Mouse (Mus musculus) forebrain, embryonic 14.5 days (tissue): ENCODE measurements around the gene Rnaseh2a. TPM values are rescaled to one million over a fixed set of nuclear protein-coding genes. Genes with fewer than 3 reads are reported as not detected.
"Not testable (repeated sequence)": the region's sequence is repeated elsewhere in the genome, so short reads cannot be mapped to it uniquely, and the experiment has no call there.

ENCODE experiments used
- ATAC-seq: fragments of 200-750 bp; cut with Nextera tagmentation; 2 replicates; pipeline ENCODE4 v1.8.0; 2017; ENCODE audit warnings: mild to moderate bottlenecking, moderate library complexity
- DNase-seq: peaks from one replicate; pipeline ENCODE4 v3.0.0-alpha.2; 2015; ENCODE audit warnings: low spot score
- H3K27ac ChIP-seq: fragments of 300-500 bp; sonication (generic); 2 replicates; pipeline ENCODE4 v1.5.1; 2014; ENCODE audit warnings: low read depth, mild to moderate bottlenecking, control low read depth, low read length, moderate library complexity
- H3K27me3 ChIP-seq: fragments of 300-500 bp; sonication (generic); replicated peaks from 2 replicates; pipeline ENCODE4 v1.6.1; 2014; ENCODE audit warnings: low read length, control low read depth, mixed read lengths; ENCODE audit not compliant: control insufficient read depth, insufficient read depth
- H3K36me3 ChIP-seq: fragments of 300-500 bp; sonication (generic); 2 replicates; pipeline ENCODE4 v1.6.1; 2014; ENCODE audit warnings: low read length, control low read depth; ENCODE audit not compliant: control insufficient read depth, insufficient read depth
- H3K4me1 ChIP-seq: fragments of 300-500 bp; sonication (generic); 2 replicates; pipeline ENCODE4 v1.6.1; 2014; ENCODE audit warnings: antibody characterized with exemption, low read length, control low read depth; ENCODE audit not compliant: control insufficient read depth, insufficient read depth
- H3K4me2 ChIP-seq: fragments of 300-500 bp; sonication (generic); 2 replicates; pipeline ENCODE4 v1.6.1; 2014; ENCODE audit warnings: mild to moderate bottlenecking, control low read depth, low read length
- H3K4me3 ChIP-seq: fragments of 300-500 bp; sonication (generic); 2 replicates; pipeline ENCODE4 v1.5.1; 2014; ENCODE audit warnings: low read depth, low read length, control low read depth
- H3K9ac ChIP-seq: fragments of 300-500 bp; sonication (generic); 2 replicates; pipeline ENCODE4 v1.6.1; 2014; ENCODE audit warnings: mild to moderate bottlenecking, low read length, control low read depth, moderate library complexity
- H3K9me3 ChIP-seq: fragments of 300-500 bp; sonication (generic); replicated peaks from 2 replicates; pipeline ENCODE4 v1.6.1; 2016; ENCODE audit warnings: low read length, control low read depth, mixed read lengths; ENCODE audit not compliant: control insufficient read depth
- WGBS: fragments of 180-500 bp; shearing (Covaris S2); extraction: QIAGEN DNeasy Blood & Tissue Kit; methylation state at CpG from one replicate; pipeline ENCODE4 v1.1.7; 2014; 5-methylcytosine and 5-hydroxymethylcytosine counted together
- microRNA-seq: library from miRNA; unstranded; fragments of <30 nt; microRNA quantifications from one replicate; pipeline ENCODE4, GENCODE M21; 2016
- polyA plus RNA-seq: library from polyadenylated mRNA; unstranded; fragments of >200 nt; fragmentation: Nextera tagmentation; extraction: Ambion mirVana; gene quantifications from 2 replicates; pipeline ENCODE4 v1.2.1, GENCODE M21; 2014

Rnaseh2a gene
- polyA plus RNA-seq, 1 experiment from 2014 or later: 111 TPM

DNA sequence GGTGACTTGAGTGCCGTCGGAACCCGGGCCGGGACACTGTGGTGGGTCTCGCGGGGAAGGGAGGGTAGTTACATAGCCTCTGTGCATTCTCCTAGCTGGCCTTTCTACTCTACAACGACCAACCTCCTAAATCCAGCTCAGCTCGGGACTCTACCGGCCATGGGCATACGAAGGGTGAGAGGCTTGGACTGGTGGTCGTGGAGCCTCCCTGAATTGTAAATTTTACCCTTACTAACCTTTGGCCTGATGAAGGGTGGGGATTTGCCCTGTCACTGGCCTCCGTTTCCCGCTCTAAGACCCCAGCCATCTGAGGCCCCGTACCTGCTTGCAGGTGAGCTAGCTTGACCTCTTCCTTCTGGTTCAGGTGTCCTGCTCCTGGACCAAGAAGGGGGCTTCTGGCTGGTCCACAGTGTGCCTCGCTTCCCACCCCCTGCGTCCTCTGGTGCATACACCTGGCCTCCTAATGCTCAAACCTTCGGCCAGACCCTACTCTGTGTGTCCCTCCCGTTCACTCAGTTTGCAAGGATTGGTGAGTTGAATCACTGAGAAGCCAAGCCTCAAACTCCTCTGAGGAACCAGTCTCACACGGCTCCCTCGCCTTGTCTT is 60.3 kb downstream of the Rnaseh2a start:
- 50% methylated on average over 20 of the region's 20 CpGs for WGBS
- peaks cover 15% of the 10 kb centered on the region for H3K4me1 ChIP-seq
- H3K4me2 ChIP-seq: peak overlapping the region; percentile 72
- peak; percentile 8; the same call in 1 of the 2 replicates for ATAC-seq
- 0 out of 2 replicates have a peak, but pooled peaks cover 4% of the 10 kb centered on the region for H3K9me3 ChIP-seq
- H3K27me3 ChIP-seq: peaks cover 13% of the 10 kb centered on the region
- peak overlapping the region; percentile 39 for H3K4me3 ChIP-seq
- DNase-seq: no peak
- peaks cover 38% of the 10 kb centered on the region for H3K36me3 ChIP-seq
- no peak overlapping the region for H3K27ac ChIP-seq
- peak overlapping the region; percentile 61 for H3K9ac ChIP-seq

DNA sequence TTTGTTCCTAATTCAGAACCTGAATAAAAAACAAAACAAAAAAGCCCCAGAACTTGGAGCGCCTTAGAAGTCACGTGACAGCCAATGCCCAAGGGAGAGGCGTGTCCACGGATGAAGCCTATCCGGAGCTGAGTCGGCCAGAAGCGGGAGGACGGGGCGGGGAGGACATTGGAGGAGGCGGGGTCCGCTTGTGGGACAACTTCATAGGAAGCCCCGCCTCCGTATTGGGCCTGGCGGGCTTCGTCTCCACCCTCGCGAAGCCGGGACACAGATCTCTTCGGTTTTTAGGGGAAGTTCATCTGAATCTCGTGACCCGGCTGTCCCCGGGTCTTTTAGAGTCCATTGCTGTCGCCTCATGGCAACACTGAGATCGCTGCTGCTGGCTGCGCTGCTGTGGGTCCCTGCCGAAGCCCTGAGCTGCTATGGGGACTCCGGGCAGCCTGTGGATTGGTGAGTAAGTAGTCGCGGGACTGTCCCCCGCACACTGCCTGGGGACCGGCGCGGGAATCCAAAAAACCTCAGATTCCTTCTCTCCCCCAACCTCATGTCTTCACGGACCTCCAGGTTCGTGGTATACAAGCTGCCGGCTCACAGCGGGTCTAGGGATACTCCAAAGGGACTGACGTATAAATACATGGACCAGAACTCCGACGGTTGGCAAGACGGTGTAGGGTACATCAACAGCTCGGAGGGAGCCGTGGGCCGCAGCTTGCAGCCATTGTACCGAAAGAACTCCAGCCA is 61.0 kb downstream of the Rnaseh2a start, which contains the start of gene Dnase2a:
Gene Dnase2a (plus strand): TSS at position 140 of the 741 bp plus-strand sequence.
- peaks cover 33% of the 10 kb centered on the region for H3K36me3 ChIP-seq
- peak within 1 kb of the TSS; percentile 72 for H3K4me2 ChIP-seq
- peak within 1 kb of the TSS; percentile 61 for H3K9ac ChIP-seq
- H3K9me3 ChIP-seq: no peaks in the 10 kb centered on the region
- H3K27me3 ChIP-seq: peaks cover 8% of the 10 kb centered on the region; the same call in 1 of the 2 replicates
- ATAC-seq: peak; percentile 86
- peaks cover 15% of the 10 kb centered on the region for H3K4me1 ChIP-seq
- peak; percentile 96 for DNase-seq
- H3K27ac ChIP-seq: 0 out of 2 replicates have a peak within 1 kb of the TSS, but pooled peaks have one; percentile 33
- WGBS: under 1% methylated on average over 45 of the region's 45 CpGs
- H3K4me3 ChIP-seq: peak within 1 kb of the TSS; percentile 39

DNA sequence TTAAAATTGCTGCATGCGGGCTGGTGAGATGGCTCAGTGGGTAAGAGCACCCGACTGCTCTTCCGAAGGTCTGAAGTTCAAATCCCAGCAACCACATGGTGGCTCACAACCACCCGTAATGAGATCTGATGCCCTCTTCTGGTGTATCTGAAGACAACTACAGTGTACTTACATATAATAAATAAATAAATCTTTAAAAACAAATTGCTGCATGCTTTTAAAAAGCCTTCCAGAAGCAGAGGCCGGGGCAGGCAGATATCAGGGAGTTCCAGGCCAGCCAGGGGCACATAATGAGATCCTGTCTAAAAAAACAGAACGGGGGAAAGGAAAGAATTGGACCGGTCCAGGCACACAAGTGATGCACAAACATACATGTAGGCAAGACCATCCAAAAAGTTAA is 61.6 kb downstream of the Rnaseh2a start:
- ATAC-seq, H3K9ac ChIP-seq, H3K27ac ChIP-seq, H3K9me3 ChIP-seq, DNase-seq, H3K27me3 ChIP-seq: not testable (repeated sequence)
- 30% methylated on average over 7 of the region's 7 CpGs for WGBS
- Histone ChIP-seq H3K4me2 (peak overlapping the region; percentile 72), H3K4me3 (peak overlapping the region; percentile 39), H3K4me1 (peaks cover 14% of the 10 kb centered on the region), H3K36me3 (peaks cover 30% of the 10 kb centered on the region)

DNA sequence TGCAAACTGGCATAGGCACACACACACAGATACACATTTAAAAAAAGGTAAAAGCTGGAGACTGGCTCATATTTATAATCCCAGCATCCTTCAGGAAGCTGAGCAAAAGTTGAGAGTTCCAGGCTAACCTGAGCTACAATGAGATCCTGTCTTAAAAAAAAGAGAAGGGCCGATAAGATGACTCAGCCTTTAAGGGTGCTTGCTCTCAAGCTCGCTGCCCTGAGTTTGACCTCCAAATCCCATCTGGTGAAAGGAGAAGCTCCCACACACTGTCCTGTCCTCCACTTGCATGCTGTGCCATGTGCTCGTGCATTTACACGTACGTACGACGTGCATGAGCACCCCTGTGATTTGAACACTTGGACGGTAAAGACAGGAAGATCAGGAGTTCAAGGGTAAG is 62.1 kb downstream of the Rnaseh2a start:
- WGBS: 82% methylated on average over 8 of the region's 8 CpGs
- Histone ChIP-seq H3K27ac (no peak overlapping the region), H3K4me2 (no peak overlapping the region), H3K9me3 (no peaks in the 10 kb centered on the region), H3K4me1 (peaks cover 13% of the 10 kb centered on the region), H3K27me3 (no peaks in the 10 kb centered on the region; the same call in 1 of the 2 replicates), H3K36me3 (peaks cover 25% of the 10 kb centered on the region), H3K9ac (no peak overlapping the region), H3K4me3 (no peak overlapping the region)
- ATAC-seq: no peak
- DNase-seq: no peak

DNA sequence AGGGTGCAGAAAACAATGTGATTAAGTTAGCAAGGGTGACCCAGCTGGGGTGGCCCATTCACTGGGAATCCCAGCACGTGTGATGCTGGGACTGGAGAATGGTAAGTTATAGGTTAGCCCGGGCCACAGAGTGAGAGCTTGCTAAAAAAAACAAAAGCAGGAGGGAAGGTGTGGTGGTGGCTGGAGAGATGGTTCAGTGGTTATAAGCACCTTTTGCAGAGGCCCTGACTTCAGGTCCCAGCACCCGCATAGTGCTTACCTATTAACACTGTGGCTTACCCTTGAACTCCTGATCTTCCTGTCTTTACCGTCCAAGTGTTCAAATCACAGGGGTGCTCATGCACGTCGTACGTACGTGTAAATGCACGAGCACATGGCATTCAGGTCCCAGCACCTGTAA is 62.5 kb downstream of the Rnaseh2a start:
- Histone ChIP-seq H3K4me3 (no peak overlapping the region), H3K27ac (no peak overlapping the region), H3K4me1 (peaks cover 14% of the 10 kb centered on the region), H3K9ac (no peak overlapping the region), H3K27me3 (no peaks in the 10 kb centered on the region), H3K36me3 (peaks cover 21% of the 10 kb centered on the region), H3K4me2 (no peak overlapping the region), H3K9me3 (no peaks in the 10 kb centered on the region)
- DNase-seq (no peak), ATAC-seq (no peak)
- WGBS: 95% methylated on average over 9 of the region's 9 CpGs

Small RNAs within 50 kb of the gene (microRNA-seq; reads per million reads assigned to microRNA genes)
- gene Gm24197: not detected

Other genes with a start within 250 kb of the Rnaseh2a start
- 1.5 and 1.7 TPM in 2 replicates for gene G430095P16Rik, start 246.8 kb downstream of the Rnaseh2a start, polyA plus RNA-seq
- gene Nfix, start 169.4 kb downstream of the Rnaseh2a start, polyA plus RNA-seq: 237 and 318 TPM in 2 replicates
- gene Dand5, start 146.9 kb downstream of the Rnaseh2a start, polyA plus RNA-seq: 8.6 and 9.4 TPM in 2 replicates
- gene Gadd45gip1, start 138.2 kb downstream of the Rnaseh2a start, polyA plus RNA-seq: 35.2 and 41.3 TPM in 2 replicates
- 87.3 and 88.1 TPM in 2 replicates for gene Rad23a, start 129.1 kb downstream of the Rnaseh2a start, polyA plus RNA-seq
- gene Calr, start 122.8 kb downstream of the Rnaseh2a start, polyA plus RNA-seq: 514 and 606 TPM in 2 replicates
- 92.3 and 102 TPM in 2 replicates for gene Farsa, start 112.8 kb downstream of the Rnaseh2a start, polyA plus RNA-seq
- 58.0 and 71.5 TPM in 2 replicates for gene Syce2, start 97.7 kb downstream of the Rnaseh2a start, polyA plus RNA-seq
- gene Gcdh, start 75.8 kb downstream of the Rnaseh2a start, polyA plus RNA-seq: 27.1 and 30.0 TPM in 2 replicates
- 0.74 and 0.99 TPM in 2 replicates for gene Klf1, start 67.8 kb downstream of the Rnaseh2a start, polyA plus RNA-seq
- 4.8 and 5.5 TPM in 2 replicates for gene Dnase2a, start 61.2 kb downstream of the Rnaseh2a start, polyA plus RNA-seq
- 24.5 and 40.2 TPM in 2 replicates for gene Mast1, start 32.4 kb downstream of the Rnaseh2a start, polyA plus RNA-seq
- gene Rtbdn, start 22.8 kb downstream of the Rnaseh2a start, polyA plus RNA-seq: 0.47 and 0.73 TPM in 2 replicates
- gene Gm49661, start 334 bp downstream of the Rnaseh2a start, polyA plus RNA-seq: not detected in 2 replicates
- 1,735 and 2,101 TPM in 2 replicates for gene Prdx2, start 180 bp downstream of the Rnaseh2a start, polyA plus RNA-seq
- gene Junb, start 9.0 kb upstream of the Rnaseh2a start, polyA plus RNA-seq: 5.0 and 6.5 TPM in 2 replicates
- 13.0 and 20.3 TPM in 2 replicates for gene Hook2, start 20.8 kb upstream of the Rnaseh2a start, polyA plus RNA-seq
- gene Best2, start 44.8 kb upstream of the Rnaseh2a start, polyA plus RNA-seq: not detected in 2 replicates
- gene Asna1, start 55.5 kb upstream of the Rnaseh2a start, polyA plus RNA-seq: 166 and 178 TPM in 2 replicates
- gene Trir, start 57.1 kb upstream of the Rnaseh2a start, polyA plus RNA-seq: 166 and 169 TPM in 2 replicates
- 27.8 and 36.8 TPM in 2 replicates for gene Tnpo2, start 67.1 kb upstream of the Rnaseh2a start, polyA plus RNA-seq
- 46.5 and 56.2 TPM in 2 replicates for gene Fbxw9, start 90.3 kb upstream of the Rnaseh2a start, polyA plus RNA-seq
- gene Gm5741, start 98.2 kb upstream of the Rnaseh2a start, polyA plus RNA-seq: 0.88 TPM in 1 of 2 replicates, not detected in the other
- gene Dhps, start 102.0 kb upstream of the Rnaseh2a start, polyA plus RNA-seq: 83.4 and 85.3 TPM in 2 replicates
- 147 and 170 TPM in 2 replicates for gene Wdr83os, start 111.0 kb upstream of the Rnaseh2a start, polyA plus RNA-seq
- 49.7 and 50.1 TPM in 2 replicates for gene Wdr83, start 111.5 kb upstream of the Rnaseh2a start, polyA plus RNA-seq
- gene Man2b1, start 113.5 kb upstream of the Rnaseh2a start, polyA plus RNA-seq: 10.8 and 14.5 TPM in 2 replicates
- 1.7 and 2.7 TPM in 2 replicates for gene Zfp791, start 153.3 kb upstream of the Rnaseh2a start, polyA plus RNA-seq
- gene Cks1brt, start 182.2 kb upstream of the Rnaseh2a start, polyA plus RNA-seq: not detected in 2 replicates